Mouse (Mus musculus) testis, adult 2 months (tissue): Measurements from ENCODE around the gene Zfp654.
A peak's percentile ranks its signal among the peaks of the same experiment; 100 is the strongest.

Source experiments
- CTCF ChIP-seq: fragments of 200-500 bp; IDR thresholded peaks from 2 replicates; pipeline ENCODE4 v1.5.1; 2012; ENCODE audit warnings: low read depth, mild to moderate bottlenecking, inconsistent platforms, low read length, moderate library complexity; ENCODE audit not compliant: control insufficient read depth, insufficient read depth, insufficient replicate concordance
- POLR2A ChIP-seq: fragments of 200-500 bp; IDR thresholded peaks from 2 replicates; pipeline ENCODE4 v1.6.1; 2012; ENCODE audit warnings: low read depth, mild to moderate bottlenecking, inconsistent platforms, low read length, moderate library complexity; ENCODE audit not compliant: control insufficient read depth

- peak; percentile 74; the same call in 1 of the 2 replicates for TF ChIP-seq CTCF
- TF ChIP-seq POLR2A, result no peak
Measured at GRCm38 (mm10) chr16:64748237-64748636, 103.2 kb downstream of the Zfp654 start.
